Mouse (Mus musculus) heart, postnatal 0 days (tissue): ENCODE measurements around the gene Ulk3. TPM values are rescaled to one million over a fixed set of nuclear protein-coding genes. Genes with fewer than 3 reads are reported as not detected.

Experiments
- ATAC-seq: fragments of 200-750 bp; cut with Nextera tagmentation; 2 replicates; pipeline ENCODE4 v1.8.0; 2017; ENCODE audit warnings: low read depth, moderate number of reproducible peaks, moderate library complexity; ENCODE audit not compliant: insufficient read depth
- DNase-seq: peaks from one replicate; pipeline ENCODE4 v3.0.0-alpha.2; 2016; ENCODE audit warnings: low spot score
- H3K27ac ChIP-seq: fragments of 300-500 bp; sonication (generic); 2 replicates; pipeline ENCODE4 v1.5.1; 2014; ENCODE audit warnings: low read depth, mild to moderate bottlenecking
- H3K27me3 ChIP-seq: fragments of 300-500 bp; sonication (generic); 2 replicates; pipeline ENCODE4 v1.6.1; 2014; ENCODE audit warnings: low read length, mixed read lengths; ENCODE audit not compliant: control insufficient read depth, insufficient read depth
- H3K36me3 ChIP-seq: fragments of 300-500 bp; sonication (generic); replicated peaks from 2 replicates; pipeline ENCODE4 v1.6.1; 2014; ENCODE audit warnings: low read length, mixed read lengths; ENCODE audit not compliant: control insufficient read depth, insufficient read depth
- H3K4me1 ChIP-seq: fragments of 300-500 bp; sonication (generic); 2 replicates; pipeline ENCODE4 v1.6.1; 2014; ENCODE audit warnings: antibody characterized with exemption; ENCODE audit not compliant: control insufficient read depth, insufficient read depth
- H3K4me2 ChIP-seq: fragments of 300-500 bp; sonication (generic); 2 replicates; pipeline ENCODE4 v1.6.1; 2014; ENCODE audit warnings: low read depth, mild to moderate bottlenecking, low read length, moderate library complexity
- H3K4me3 ChIP-seq: fragments of 300-500 bp; sonication (generic); 2 replicates; pipeline ENCODE4 v1.5.1; 2014; ENCODE audit warnings: low read depth, low read length
- H3K9ac ChIP-seq: fragments of 300-500 bp; sonication (generic); replicated peaks from 2 replicates; pipeline ENCODE4 v1.6.1; 2014; ENCODE audit warnings: low read depth, low read length, mixed read lengths
- H3K9me3 ChIP-seq: fragments of 300-500 bp; sonication (generic); replicated peaks from 2 replicates; pipeline ENCODE4 v1.6.1; 2016; ENCODE audit warnings: low read length; ENCODE audit not compliant: control insufficient read depth
- CTCF ChIP-seq: IDR thresholded peaks from 2 replicates; pipeline ENCODE4 v1.5.1; 2016; ENCODE audit warnings: antibody characterized with exemption, control low read depth, low read depth
- EP300 ChIP-seq: IDR thresholded peaks from 2 replicates; pipeline ENCODE4 v1.6.1; 2016; ENCODE audit warnings: antibody characterized with exemption, low read depth
- WGBS: fragments of 180-500 bp; shearing (Covaris S2); extraction: QIAGEN DNeasy Blood & Tissue Kit; methylation state at CpG from one replicate; pipeline ENCODE4 v1.1.7; 2014; 5-methylcytosine and 5-hydroxymethylcytosine counted together
- polyA plus RNA-seq: library from polyadenylated mRNA; unstranded; fragments of >200 nt; fragmentation: Nextera tagmentation; extraction: Ambion mirVana; gene quantifications from 2 replicates; pipeline ENCODE4 v1.2.1, GENCODE M21; 2015
- total RNA-seq: library from RNA; depleted of rRNA; stranded (reverse); fragments of >200 nt; gene quantifications from 2 replicates; pipeline ENCODE4 v1.2.3, GENCODE M21; 2014; ENCODE audit warnings: low replicate concordance

Ulk3 gene
- total and polyA plus RNA-seq, 2 experiments from 2014 or later = 8.0 to 189 TPM

DNA sequence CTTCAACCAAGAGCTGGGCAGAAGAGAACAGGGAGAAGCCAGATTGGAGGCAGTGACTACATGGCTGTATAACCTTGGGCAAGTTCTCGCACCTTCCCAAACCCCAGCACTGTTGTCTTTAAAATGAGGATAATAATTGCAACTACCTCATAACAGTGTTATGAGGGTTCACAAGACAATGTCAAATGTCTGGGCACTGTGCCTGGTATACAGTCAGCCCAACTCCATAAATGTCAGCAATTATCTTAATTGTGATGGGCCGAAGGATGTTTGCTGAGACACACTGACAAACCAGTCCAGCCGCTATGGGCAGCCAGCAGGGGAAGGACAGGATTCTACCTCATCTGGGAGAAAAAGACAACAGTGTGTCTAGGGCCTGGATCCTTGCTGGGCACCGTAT lies 25.5 kb downstream of the Ulk3 start:
- ATAC-seq (peak; percentile 24; the same call in 1 of the 2 replicates), DNase-seq (no peak)
- H3K27ac ChIP-seq = 0 out of 2 replicates have a peak overlapping the region, but pooled peaks have one; percentile 41
- no peak overlapping the region for H3K4me3 ChIP-seq
- no peak overlapping the region for H3K4me2 ChIP-seq
- TF ChIP-seq EP300 = no peak
- TF ChIP-seq CTCF = no peak
- WGBS = 44% methylated on average over 4 of the region's 4 CpGs
- H3K27me3 ChIP-seq = no peaks in the 10 kb centered on the region
- 0 out of 2 replicates have a peak, but pooled peaks cover 4% of the 10 kb centered on the region for H3K4me1 ChIP-seq
- no peak overlapping the region for H3K9ac ChIP-seq
- H3K36me3 ChIP-seq = no peaks in the 10 kb centered on the region
- H3K9me3 ChIP-seq = no peaks in the 10 kb centered on the region

- no peaks in the 10 kb centered on the region for H3K9me3 ChIP-seq
- DNase-seq (no peak), ATAC-seq (no peak)
- no peaks in the 10 kb centered on the region for H3K36me3 ChIP-seq
- no peak overlapping the region for H3K4me2 ChIP-seq
- H3K4me1 ChIP-seq = 0 out of 2 replicates have a peak, but pooled peaks cover 4% of the 10 kb centered on the region
- no peaks in the 10 kb centered on the region for H3K27me3 ChIP-seq
- TF ChIP-seq CTCF (no peak), EP300 (no peak)
- no peak overlapping the region for H3K4me3 ChIP-seq
- H3K9ac ChIP-seq = no peak overlapping the region
- 72% methylated on average over 8 of the region's 8 CpGs for WGBS
- no peak overlapping the region for H3K27ac ChIP-seq
Measured at GRCm38 (mm10) chr9:57617556-57618169, 28.4 kb downstream of the Ulk3 start.

DNA sequence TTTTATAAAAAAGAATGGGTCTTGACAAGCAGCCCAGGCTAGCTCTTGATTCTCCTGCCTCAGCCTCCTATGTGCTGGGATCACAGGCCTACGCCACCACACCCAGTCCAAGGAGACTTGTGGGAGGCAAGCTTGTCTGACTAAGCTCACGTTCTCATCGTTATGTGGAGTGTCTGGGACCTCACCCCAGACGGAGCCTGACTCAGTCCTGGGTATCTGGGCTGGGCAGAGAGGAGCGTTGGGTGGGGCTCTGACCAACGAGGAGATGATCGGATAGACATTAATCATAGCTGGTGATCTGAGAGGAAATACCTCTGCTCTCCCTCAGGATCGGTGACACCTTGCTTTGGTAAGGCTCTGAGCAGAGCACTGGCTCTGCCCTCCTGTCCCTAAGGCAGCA lies 29.6 kb downstream of the Ulk3 start:
- Histone ChIP-seq H3K27ac (no peak overlapping the region), H3K36me3 (no peaks in the 10 kb centered on the region), H3K4me2 (no peak overlapping the region), H3K4me3 (no peak overlapping the region), H3K4me1 (0 out of 2 replicates have a peak, but pooled peaks cover 4% of the 10 kb centered on the region), H3K27me3 (no peaks in the 10 kb centered on the region), H3K9me3 (no peaks in the 10 kb centered on the region), H3K9ac (no peak overlapping the region)
- WGBS = 62% methylated on average over 8 of the region's 8 CpGs
- TF ChIP-seq EP300 (no peak), CTCF (no peak)
- ATAC-seq (no peak), DNase-seq (no peak)

- Histone ChIP-seq H3K9ac (no peak within 1 kb of the TSS), H3K4me3 (no peak within 1 kb of the TSS), H3K4me2 (no peak within 1 kb of the TSS), H3K9me3 (no peaks in the 10 kb centered on the region), H3K36me3 (peaks cover 10% of the 10 kb centered on the region), H3K27me3 (no peaks in the 10 kb centered on the region), H3K27ac (no peak within 1 kb of the TSS), H3K4me1 (no peaks in the 10 kb centered on the region)
- 91% methylated on average over 5 of the region's 5 CpGs for WGBS
- no peak for ATAC-seq
- DNase-seq = no peak
- no peak for TF ChIP-seq EP300
- no peak for TF ChIP-seq CTCF
Measured at GRCm38 (mm10) chr9:57620674-57621073, 31.4 kb downstream of the Ulk3 start, which contains the start of gene Lman1l. Gene Lman1l (minus strand): TSS chr9:57620774.

DNA sequence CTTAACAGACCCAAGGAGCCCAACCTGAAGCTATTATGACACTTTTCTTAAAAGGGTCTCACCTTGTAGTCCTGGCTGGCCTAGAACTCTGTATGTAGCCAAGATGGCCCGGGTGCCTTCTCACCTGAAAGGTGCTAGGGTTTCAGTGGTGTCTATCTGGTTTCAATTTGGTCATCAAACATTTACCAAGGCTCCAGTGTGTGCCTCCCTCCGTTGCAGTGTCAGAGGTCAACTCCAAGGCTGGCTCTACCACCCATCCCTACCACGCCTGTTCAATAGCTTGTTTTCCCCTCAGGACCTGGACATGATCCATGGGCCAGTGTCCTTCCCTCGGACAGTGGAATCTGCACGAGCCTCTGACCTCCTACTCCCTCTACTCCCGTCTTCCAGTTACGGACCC lies 35.0 kb downstream of the Ulk3 start:
- H3K4me3 ChIP-seq = no peak overlapping the region
- H3K4me1 ChIP-seq = no peaks in the 10 kb centered on the region
- H3K9ac ChIP-seq = no peak overlapping the region
- WGBS = 89% methylated on average over 7 of the region's 7 CpGs
- no peak for ATAC-seq
- no peak for TF ChIP-seq EP300
- no peak for DNase-seq
- no peak overlapping the region for H3K27ac ChIP-seq
- H3K27me3 ChIP-seq = no peaks in the 10 kb centered on the region
- H3K4me2 ChIP-seq = no peak overlapping the region
- no peaks in the 10 kb centered on the region for H3K9me3 ChIP-seq
- peaks cover 44% of the 10 kb centered on the region for H3K36me3 ChIP-seq
